Mouse (Mus musculus) lung, adult 18-20 months (tissue): ENCODE measurements around the gene Spaca7.
"Not testable (repeated sequence)": the region's sequence is repeated elsewhere in the genome, so short reads cannot be mapped to it uniquely, and the experiment has no call there.

ENCODE experiments used
- DNase-seq, 2 experiments: peaks; one replicate each; pipeline ENCODE4 v3.0.0; 2022; ENCODE audit warnings: mixed read lengths in 2 of 2

Spaca7 gene

GRCm38 (mm10) chr8:12572814-12573534 is at the start of gene Spaca7:
TSS of gene Spaca7 (plus strand) at chr8:12573029.
- no peak for DNase-seq

DNA sequence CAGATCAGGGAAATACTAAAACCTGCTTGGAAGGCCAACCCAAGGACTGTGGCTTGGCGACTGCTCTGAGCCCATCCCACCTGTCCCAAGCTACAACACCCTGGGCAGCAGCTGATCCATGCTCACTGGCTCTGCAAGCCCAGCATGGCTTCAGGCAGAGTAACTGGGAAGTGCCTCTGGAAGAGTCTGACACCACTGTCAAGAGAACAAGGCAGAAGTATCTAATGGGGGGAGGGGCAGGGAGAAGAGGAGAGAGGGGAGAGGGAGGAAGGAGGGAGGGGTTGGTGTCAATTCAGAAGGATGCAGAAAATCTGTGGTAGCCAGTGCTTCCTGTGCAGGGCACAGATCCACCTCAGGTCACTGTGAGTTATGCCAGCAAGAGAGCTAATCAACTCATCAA is 48.5 kb upstream of the Spaca7 start:
- DNase-seq: no peak

GRCm38 (mm10) chr8:12528659-12529058 is 44.2 kb upstream of the Spaca7 start:
- DNase-seq: no peak

- DNase-seq: no peak
Observed at GRCm38 (mm10) chr8:12535617-12536016, 37.2 kb upstream of the Spaca7 start.

GRCm38 (mm10) chr8:12536306-12536705 is 36.5 kb upstream of the Spaca7 start:
- DNase-seq: no peak

GRCm38 (mm10) chr8:12545236-12545635 is 27.6 kb upstream of the Spaca7 start:
- DNase-seq: no peak

GRCm38 (mm10) chr8:12545671-12546070 is 27.2 kb upstream of the Spaca7 start:
- no peak for DNase-seq

DNA sequence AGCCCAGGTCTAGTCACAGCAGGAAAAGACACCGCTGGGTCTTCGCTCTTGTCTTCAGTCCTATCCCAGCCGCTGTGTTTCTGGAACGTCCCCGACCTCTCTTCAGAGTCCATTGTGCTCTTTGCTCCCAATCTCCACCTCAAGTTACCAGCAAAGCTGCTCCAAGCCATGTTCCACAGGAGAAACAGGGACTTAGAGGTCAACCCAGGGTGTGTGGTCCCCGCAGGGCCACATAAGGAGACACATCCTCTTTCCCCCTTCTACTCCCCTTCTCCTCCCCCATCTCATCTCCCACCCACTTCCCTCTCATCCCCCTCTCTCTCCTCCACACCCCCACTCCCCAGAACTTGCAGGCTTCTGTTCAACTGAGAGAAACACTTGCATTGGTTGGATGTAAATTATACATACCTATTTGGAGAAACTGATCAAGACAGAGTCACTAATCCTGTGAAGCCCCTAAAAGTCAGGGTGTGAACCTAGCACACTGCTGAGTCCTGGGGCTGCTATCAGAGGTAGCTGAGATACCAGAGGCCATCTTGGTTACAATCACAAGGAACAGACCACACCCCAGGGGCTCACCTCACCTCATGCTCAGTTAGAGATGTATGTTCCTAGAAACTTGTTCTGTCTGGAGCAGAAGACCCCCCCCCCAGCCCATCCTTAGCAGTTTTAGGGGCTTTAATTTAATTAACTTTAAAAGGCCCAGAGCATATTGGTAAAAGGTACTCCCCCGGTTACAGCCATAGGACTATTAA is 25.2 kb upstream of the Spaca7 start:
- no peak for DNase-seq

- no peak for DNase-seq
Observed at GRCm38 (mm10) chr8:12548255-12548654, 24.6 kb upstream of the Spaca7 start.

DNA sequence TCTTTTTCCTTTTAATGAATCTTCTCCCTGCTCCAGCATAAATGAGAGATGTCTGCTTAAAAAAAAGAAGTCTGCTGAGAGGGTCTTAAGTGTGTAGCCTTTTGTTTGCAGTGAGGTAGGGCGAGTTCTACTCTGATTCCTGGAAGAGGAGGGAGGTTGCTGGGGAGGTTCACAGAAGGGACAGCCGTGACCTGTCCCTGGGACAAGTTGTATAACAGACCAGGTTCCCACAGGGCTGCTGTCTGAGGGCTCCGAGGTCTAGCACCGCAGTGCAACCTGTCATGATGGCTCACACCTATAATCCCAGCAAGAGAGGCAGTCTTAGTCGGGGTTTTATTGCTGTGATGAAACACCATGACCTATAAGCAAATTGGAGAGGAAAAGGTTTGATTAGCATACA is 24.1 kb upstream of the Spaca7 start:
- DNase-seq: no peak

DNA sequence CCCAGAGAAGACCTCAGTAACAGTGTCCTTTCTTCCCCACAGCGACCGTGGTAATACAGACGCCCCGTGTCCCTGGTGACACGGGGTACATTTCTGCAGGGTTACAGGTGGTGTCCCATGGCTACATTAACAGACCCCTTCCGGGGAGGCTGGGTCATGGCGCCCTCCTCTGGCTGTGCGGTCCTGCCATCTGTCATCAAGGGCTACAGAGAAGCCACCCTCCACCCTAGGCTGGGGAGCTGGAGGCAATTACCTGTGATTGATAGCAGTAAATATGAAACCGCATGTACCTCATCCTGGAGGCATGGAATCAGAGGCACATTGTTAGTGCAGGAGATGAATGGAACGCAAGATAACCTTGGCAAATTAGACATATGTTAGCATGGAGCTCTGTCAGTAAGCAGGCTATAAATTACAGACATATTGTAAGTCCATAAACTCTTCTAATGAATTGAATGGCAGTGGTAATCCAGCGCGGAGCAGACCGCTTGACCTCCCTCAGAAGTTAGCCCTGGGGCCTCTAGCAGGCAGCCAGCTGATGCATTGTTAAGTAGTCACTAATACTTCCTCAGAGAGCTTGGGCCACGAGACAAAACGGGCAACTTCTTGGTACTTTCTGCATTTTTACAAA is 17.2 kb upstream of the Spaca7 start:
- no peak for DNase-seq

GRCm38 (mm10) chr8:12558786-12559185 is 14.0 kb upstream of the Spaca7 start:
- no peak for DNase-seq

- peak; percentile 49 to 61 for DNase-seq
Observed at GRCm38 (mm10) chr8:12561403-12561960, 11.3 kb upstream of the Spaca7 start.

DNA sequence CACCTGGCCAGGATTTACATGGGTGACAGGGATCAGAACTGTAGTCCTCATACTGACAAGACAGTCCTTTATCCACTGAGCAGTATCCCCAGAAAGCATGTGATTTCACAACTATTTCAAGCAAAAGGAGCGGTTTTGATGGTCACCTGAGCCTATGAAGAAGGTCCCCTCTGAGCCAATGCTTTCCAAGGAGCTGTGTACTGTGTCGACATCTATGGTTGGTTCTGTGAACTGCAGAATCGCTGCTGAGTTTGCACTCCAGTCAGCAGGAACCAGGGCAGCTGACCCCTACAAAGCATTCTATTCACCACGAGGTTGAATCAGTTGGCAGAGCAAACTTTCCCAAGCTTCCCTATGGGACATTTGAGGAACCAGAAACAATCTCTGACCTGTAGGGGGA is 8.5 kb upstream of the Spaca7 start:
- DNase-seq: peak in 1 of 2 experiments; percentile 2

- DNase-seq: no peak
Observed at GRCm38 (mm10) chr8:12565488-12565887, 7.3 kb upstream of the Spaca7 start.

DNA sequence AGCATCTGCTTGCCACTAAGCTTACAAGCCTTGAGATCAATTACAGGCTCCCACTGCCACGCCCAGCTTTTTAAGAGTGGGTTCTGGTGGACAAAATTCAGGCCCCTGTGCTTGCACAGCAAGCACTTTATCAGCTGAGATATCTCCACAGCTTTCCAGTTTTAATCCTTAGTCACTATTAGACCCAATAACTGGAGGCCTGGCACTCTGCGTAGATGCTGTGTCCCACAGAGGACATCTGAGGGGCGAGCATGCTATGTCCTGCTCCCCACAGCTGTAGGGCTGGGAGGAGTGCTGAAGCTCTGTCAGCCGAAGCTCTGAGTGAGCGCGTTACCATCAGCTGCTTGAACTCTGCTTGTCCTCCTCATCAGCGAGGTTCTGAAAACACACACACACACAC is 6.3 kb upstream of the Spaca7 start:
- no peak for DNase-seq

DNA sequence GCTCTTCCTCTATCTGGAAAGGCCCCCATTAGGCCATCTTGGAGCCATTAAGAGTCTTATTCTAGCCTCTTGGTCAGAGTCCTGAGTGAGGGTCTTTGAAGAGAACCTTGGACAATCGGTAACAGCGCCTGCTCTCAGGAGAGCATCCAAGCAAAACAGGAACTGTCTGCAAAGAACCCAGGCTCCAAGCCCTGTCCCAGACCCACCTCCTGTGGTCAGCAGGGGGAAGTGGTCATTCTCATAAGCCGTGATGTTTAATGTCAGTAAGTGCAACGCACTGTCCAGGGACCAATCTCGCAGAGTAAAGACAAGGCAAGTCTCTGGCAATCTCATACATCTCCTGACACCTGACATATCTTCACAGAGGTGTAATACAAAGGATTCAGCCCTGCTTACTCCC is 3.2 kb downstream of the Spaca7 start:
- DNase-seq: no peak

DNA sequence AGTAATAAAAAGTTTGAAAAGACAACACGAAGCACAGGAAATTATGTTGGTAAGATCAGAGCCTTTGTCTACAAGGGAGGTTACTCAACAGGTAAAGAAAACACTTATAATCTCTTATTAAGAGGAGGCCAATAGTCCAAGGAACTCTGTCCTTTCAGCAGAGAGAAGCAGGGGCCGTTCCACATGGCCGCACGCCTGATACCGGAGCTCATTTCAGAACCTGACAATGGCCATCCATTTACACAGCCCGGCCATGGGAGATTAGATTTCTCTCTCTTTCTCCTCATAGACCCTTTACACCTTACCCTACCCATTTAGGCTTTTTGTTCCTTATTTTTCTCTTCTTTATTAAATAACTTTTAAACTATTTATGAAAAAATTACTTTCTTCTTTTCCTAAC is 3.9 kb downstream of the Spaca7 start:
- no peak for DNase-seq

DNA sequence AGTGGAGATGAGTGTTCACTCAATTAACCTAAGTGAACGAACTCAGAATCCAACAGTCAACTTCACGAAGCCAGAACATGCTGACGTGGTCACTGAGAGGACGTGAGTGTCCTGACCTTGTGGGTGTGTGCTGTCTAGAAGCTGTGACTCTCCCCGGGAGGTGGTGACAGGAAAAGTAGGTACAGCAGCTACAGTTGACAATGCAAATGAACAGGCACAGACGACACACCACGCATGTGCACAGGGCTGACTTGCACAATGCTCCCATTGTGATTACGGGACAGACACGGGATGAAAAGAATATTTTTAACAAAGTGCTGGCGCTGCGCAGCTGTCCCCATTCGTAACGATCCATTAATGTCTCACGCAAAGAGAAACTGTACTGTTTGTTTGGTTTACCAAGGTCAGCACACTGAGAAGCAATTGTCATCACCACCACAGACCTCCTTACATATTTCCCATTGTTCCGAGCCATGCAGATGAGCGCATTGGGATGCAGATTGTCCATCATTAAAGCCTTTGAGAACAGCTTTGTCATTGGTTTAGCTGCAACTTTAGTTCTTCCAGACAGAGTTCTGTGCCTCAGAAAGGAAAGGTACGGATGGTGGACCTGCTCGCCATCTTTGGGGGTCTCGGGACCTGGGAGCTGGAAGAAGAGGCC is 6.6 kb downstream of the Spaca7 start:
- not testable (repeated sequence) for DNase-seq

DNA sequence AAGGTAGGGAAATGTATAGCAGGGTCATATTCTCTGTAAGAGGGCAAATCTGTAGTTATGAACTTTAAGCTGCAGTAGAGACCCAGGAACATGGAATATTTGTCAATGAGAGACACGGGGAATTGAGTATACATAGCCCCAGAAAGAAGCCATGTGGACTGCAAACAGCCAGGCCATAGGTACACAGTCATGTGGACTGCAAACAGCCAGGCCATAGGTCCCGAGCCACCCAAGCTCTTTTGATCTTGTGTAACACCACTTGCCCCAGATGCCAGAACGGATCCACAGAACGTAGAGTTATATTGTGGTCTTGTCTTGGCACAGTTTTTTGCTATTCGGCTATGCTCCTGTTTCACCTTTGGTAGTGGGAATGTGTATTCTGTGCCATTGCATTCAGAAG is 11.0 kb downstream of the Spaca7 start:
- DNase-seq: no peak

DNA sequence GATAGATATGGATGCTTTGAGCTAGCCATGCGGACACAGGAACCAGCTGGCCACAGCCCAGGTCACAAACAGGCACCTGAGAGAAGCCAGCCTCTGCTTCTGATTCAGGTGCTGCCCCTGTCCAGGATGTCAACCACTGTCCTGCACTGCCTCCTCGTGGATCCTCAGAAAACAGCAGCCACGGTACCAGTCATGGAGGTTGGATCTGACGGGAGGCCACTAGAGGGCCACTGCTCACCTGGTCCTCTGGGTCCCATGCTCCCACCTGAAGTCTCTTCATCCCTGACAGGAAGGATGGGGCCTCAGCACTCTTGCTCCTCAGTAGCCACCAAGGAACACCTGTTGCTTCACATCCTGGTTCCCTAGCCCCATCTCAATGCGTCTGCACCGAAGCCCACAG is 34.4 kb downstream of the Spaca7 start:
- DNase-seq: peak; percentile 74 to 85

- peak in 1 of 2 experiments; percentile 13 for DNase-seq
Observed at GRCm38 (mm10) chr8:12608810-12609209, 36.0 kb downstream of the Spaca7 start.
